Mouse (Mus musculus) neural tube, embryonic 10.5 days (tissue): ENCODE results near the gene Tyk2.

Experiments used
- DNase-seq: peaks from one replicate; pipeline ENCODE4 v3.0.0-alpha.2; 2017; ENCODE audit warnings: low spot score; ENCODE audit errors: extremely low spot score

Gene Tyk2

GRCm38 (mm10) chr9:21067006-21067684, 63.9 kb downstream of the Tyk2 start, which contains the start of gene Zglp1:
TSS of gene Zglp1 (minus strand) at chr9:21067093.
- no peak for DNase-seq

- DNase-seq, result no peak
These were observed 68.1 kb downstream of the Tyk2 start for GRCm38 (mm10) chr9:21062928-21063327.
